Mouse (Mus musculus): ENCODE data around the gene Ncoa7.
A peak's percentile ranks its signal among the peaks of the same experiment; 100 is the strongest.

The Ncoa7 gene

GRCm38 (mm10) chr10:30600094-30600534 lies 203.0 kb downstream of the Ncoa7 start:
- DNase-seq (ENCODE audit: low read depth, low spot score), result peak; percentile 82

- peak; percentile 25 for DNase-seq (ENCODE audit: low read depth, low spot score)
Measured at GRCm38 (mm10) chr10:30587037-30587436, 216.1 kb downstream of the Ncoa7 start.

- DNase-seq (ENCODE audit: low read depth, low spot score), result no peak
Measured at GRCm38 (mm10) chr10:30585691-30586090, 217.4 kb downstream of the Ncoa7 start.
